Comparison of ENCODE assay signal across 18 mouse cellular contexts in the genomic region with DNA sequence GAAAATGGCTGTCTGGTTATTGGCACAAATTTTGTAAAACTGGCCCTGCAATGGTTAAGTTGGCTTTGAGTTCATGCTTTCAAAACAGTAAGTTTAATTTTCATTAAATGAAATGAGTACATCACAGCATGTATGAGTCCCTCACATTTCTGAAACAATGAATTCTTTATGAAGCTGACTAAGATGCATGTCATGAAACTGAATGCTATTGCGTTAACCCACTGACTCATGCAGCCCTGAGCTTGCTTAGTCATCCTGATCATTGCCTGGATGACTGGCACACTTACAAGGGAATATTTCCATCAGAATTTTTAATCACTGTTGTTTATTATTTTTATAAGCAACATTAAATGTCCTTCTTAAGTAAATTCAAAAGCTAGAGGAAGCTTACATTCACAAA.
A peak's percentile ranks its signal among the peaks of the same experiment; 100 is the strongest.
DNase-seq lines count a peak whose midpoint lies in the region; TF ChIP-seq lines count a peak whose summit lies in the region.
"Had no signal": no experiment of that assay in that cellular context is flagged by ENCODE, and none has a peak within 500 bp of the region (broad histone marks: within the 10 kb centered on the region; RNA-seq: fewer than 3 reads in every experiment).

No protein-coding gene starts in this region.

- no peak overlapping the region for H3K9ac ChIP-seq in MEL (ENCODE audit: control insufficient read depth, low read depth, low read length, poor library complexity, severe bottlenecking)
- H3K9ac ChIP-seq: heart, embryonic 15.5 days; intestine, embryonic 15.5 days; lung, embryonic 14.5 days; neural tube, embryonic 13.5 days; stomach, embryonic 15.5 days had no signal

- no peak for TF ChIP-seq RAD21 in MEL (IDR thresholded peaks at IDR 0.05; ENCODE audit: low read depth, low read length)

- peak overlapping the region; percentile 62 for H3K27ac ChIP-seq in layer of hippocampus, adult 2 months
- H3K27ac ChIP-seq in MEL (ENCODE audit: control insufficient read depth, low read depth, low read length): no peak overlapping the region
- H3K27ac ChIP-seq: embryonic facial prominence, embryonic 10.5 days; heart, embryonic 15.5 days; hindbrain, embryonic 10.5 days; intestine, embryonic 15.5 days; neural tube, embryonic 13.5 days; stomach, embryonic 15.5 days had no signal

- TF ChIP-seq CTCF in layer of hippocampus, adult 2 months (conservative IDR thresholded peaks at IDR 0.05): no peak
- no peak for TF ChIP-seq CTCF in MEL (IDR thresholded peaks at IDR 0.05 in 2 of 3, conservative IDR thresholded peaks at IDR 0.05 in 1 of 3; ENCODE audit: control insufficient read depth in 1 of 3, insufficient read depth in 1 of 3, low read depth in 2 of 3, low read length in 3 of 3, poor library complexity in 1 of 3, severe bottlenecking in 1 of 3)

- H3K4me3 ChIP-seq in layer of hippocampus, adult 2 months: no peak overlapping the region
- no peak overlapping the region for H3K4me3 ChIP-seq in MEL (ENCODE audit: control insufficient read depth in 1 of 2, insufficient read depth in 1 of 2, low read depth in 2 of 2, low read length in 2 of 2)
- H3K4me3 ChIP-seq: embryonic facial prominence, embryonic 10.5 days; heart, embryonic 15.5 days; hindbrain, embryonic 10.5 days; intestine, embryonic 15.5 days; neural tube, embryonic 13.5 days; stomach, embryonic 15.5 days had no signal

- H3K36me3 ChIP-seq in MEL (ENCODE audit: control insufficient read depth in 1 of 2, insufficient read depth in 2 of 2, low read length in 2 of 2): no peaks in the 10 kb centered on the region
- H3K36me3 ChIP-seq: embryonic facial prominence, embryonic 10.5 days; hindbrain, embryonic 10.5 days; intestine, embryonic 15.5 days; stomach, embryonic 15.5 days had no signal

- H3K9me3 ChIP-seq in MEL (replicated peaks; ENCODE audit: insufficient read depth, low read length): no peaks in the 10 kb centered on the region
- H3K9me3 ChIP-seq: embryonic facial prominence, embryonic 10.5 days; heart, embryonic 15.5 days; hindbrain, embryonic 10.5 days; intestine, embryonic 15.5 days; neural tube, embryonic 13.5 days; stomach, embryonic 15.5 days had no signal

- H3K79me2 ChIP-seq in MEL (ENCODE audit: control insufficient read depth, insufficient read depth, low read length, poor library complexity): no peaks in the 10 kb centered on the region

- TF ChIP-seq EP300 in MEL (IDR thresholded peaks at IDR 0.05; ENCODE audit: low read depth in 1 of 2, low read length in 2 of 2): no peak

- TF ChIP-seq POLR2A in MEL (IDR thresholded peaks at IDR 0.05; ENCODE audit: control insufficient read depth in 1 of 2, insufficient read depth in 1 of 2, low read depth in 1 of 2, low read length in 2 of 2, poor library complexity in 1 of 2): no peak

- H3K27me3 ChIP-seq in MEL (ENCODE audit: control insufficient read depth in 1 of 2, insufficient read depth in 2 of 2, low read length in 2 of 2): peaks cover 11 to 49% of the 10 kb centered on the region in 2 experiments
- H3K27me3 ChIP-seq: heart, embryonic 15.5 days; intestine, embryonic 15.5 days; neural tube, embryonic 13.5 days; stomach, embryonic 15.5 days had no signal

- no peaks in the 10 kb centered on the region for H3K4me1 ChIP-seq in MEL (ENCODE audit: control insufficient read depth in 1 of 2, insufficient read depth in 2 of 2, low read length in 2 of 2)
- H3K4me1 ChIP-seq: heart, embryonic 15.5 days; hindbrain, embryonic 10.5 days; intestine, embryonic 15.5 days; neural tube, embryonic 13.5 days; stomach, embryonic 15.5 days had no signal

- DNase-seq in layer of hippocampus, adult 2 months (ENCODE audit: low spot score in 2 of 2): peak in 1 of 2 experiments; percentile 17
- no peak for DNase-seq in layer of hippocampus, adult 9-11 months
- peak; percentile 28 for DNase-seq in MEL (ENCODE audit: low read depth, low spot score)
- DNase-seq in adrenal gland, postnatal 36 days: peak; percentile 50 to 58
- DNase-seq in retina, postnatal 1 day: peak; percentile 3
- no peak for DNase-seq in thymus, postnatal 0 days (ENCODE audit: low spot score)
- no peak for DNase-seq in lung, postnatal 36 days
- DNase-seq: cerebellum, postnatal 25 days; liver; lung, embryonic 14.5 days; spleen, adult 18-20 months; thymus, postnatal 14 days had no signal

TF ChIP-seq in MEL, 35 proteins besides CTCF, POLR2A, EP300 and RAD21:
- TF ChIP-seq USF2 (IDR thresholded peaks at IDR 0.05; ENCODE audit: borderline replicate concordance in 1 of 2, insufficient read depth in 1 of 2, low read depth in 1 of 2, low read length in 2 of 2) (no peak), MYB (IDR thresholded peaks at IDR 0.05; ENCODE audit: low read depth, low read length) (no peak)
TF ChIP-seq in MEL: peak in this region for 0.

Comparison
In these comparisons a context has a peak if more than half of its experiments do, and no peak if none do; other contexts are left out.
1. DNase-seq: peak in MEL (single experiment), adrenal gland, postnatal 36 days (2 of 2) and retina, postnatal 1 day (single experiment); none in layer of hippocampus, adult 9-11 months (single experiment), thymus, postnatal 0 days (single experiment) and lung, postnatal 36 days (single experiment).